Comparison of ENCODE assay signal across 1 mouse cellular context in the genomic region with DNA sequence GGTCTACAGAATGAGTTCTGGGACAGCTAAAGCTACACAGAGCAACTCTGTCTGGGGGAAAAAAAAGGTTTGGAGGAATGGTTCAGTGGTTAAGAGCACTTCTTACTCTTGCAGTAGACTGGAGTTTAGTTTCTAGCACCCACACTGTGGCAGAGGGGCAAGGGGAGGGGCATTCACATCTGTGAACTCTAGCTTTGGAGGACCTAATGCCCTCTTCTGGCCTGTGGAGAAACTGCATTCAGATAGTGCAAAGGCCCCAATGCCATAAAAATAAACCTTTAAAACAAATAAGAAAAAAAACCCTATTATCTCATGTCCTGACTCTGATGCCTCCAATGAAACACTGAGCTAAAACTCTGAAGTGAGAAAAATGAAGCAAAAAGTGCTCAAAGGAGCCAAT.
TF ChIP-seq lines count a peak whose summit lies in the region.

No protein-coding gene starts in this region.

TF ChIP-seq in CH12.LX, 34 proteins besides CTCF, POLR2A, EP300 and RAD21:
- peak; percentile 71 for TF ChIP-seq MAZ (IDR thresholded peaks at IDR 0.05; ENCODE audit: low read depth, low read length)
- peak; percentile 58 for TF ChIP-seq SMC3 (IDR thresholded peaks at IDR 0.05; ENCODE audit: low read depth, low read length)
- no peak for TF ChIP-seq MAX (IDR thresholded peaks at IDR 0.05; ENCODE audit: low read length)
